Mouse (Mus musculus) small intestine, adult 2 months (tissue): Measurements from ENCODE around the gene Myoz2. TPM values are rescaled to one million over a fixed set of nuclear protein-coding genes. Genes with fewer than 3 reads are reported as not detected.

Experiments
- H3K27ac ChIP-seq: fragments of 200-500 bp; 2 replicates; pipeline ENCODE4 v1.5.1; 2012; ENCODE audit warnings: low read depth, low read length, control low read depth, inconsistent platforms; ENCODE audit not compliant: insufficient read depth
- H3K27me3 ChIP-seq: fragments of 200-500 bp; 2 replicates; pipeline ENCODE4 v1.6.1; 2012; ENCODE audit warnings: mild to moderate bottlenecking, moderate library complexity, low read length, inconsistent platforms; ENCODE audit not compliant: control insufficient read depth, insufficient read depth
- H3K36me3 ChIP-seq: fragments of 200-500 bp; 2 replicates; pipeline ENCODE4 v1.6.1; 2012; ENCODE audit warnings: mild to moderate bottlenecking, low read length, control low read depth, inconsistent platforms; ENCODE audit not compliant: control insufficient read depth, insufficient read depth
- H3K4me1 ChIP-seq: fragments of 200-500 bp; 2 replicates; pipeline ENCODE4 v1.6.1; 2012; ENCODE audit warnings: low read length, inconsistent platforms, mixed read lengths; ENCODE audit not compliant: control insufficient read depth, insufficient read depth, insufficient read length
- H3K4me3 ChIP-seq: fragments of 200-500 bp; 2 replicates; pipeline ENCODE4 v1.5.1; 2012; ENCODE audit warnings: low read depth, mild to moderate bottlenecking, control low read depth, inconsistent platforms, low read length, moderate library complexity
- CTCF ChIP-seq: fragments of 200-500 bp; IDR thresholded peaks from 2 replicates; pipeline ENCODE4 v1.5.1; 2012; ENCODE audit warnings: low read depth, mild to moderate bottlenecking, control low read depth, inconsistent platforms, low read length, moderate library complexity, mixed read lengths; ENCODE audit not compliant: insufficient replicate concordance, insufficient read length; ENCODE audit errors: extremely low read depth
- POLR2A ChIP-seq: fragments of 200-500 bp; IDR thresholded peaks from 2 replicates; pipeline ENCODE4 v1.6.1; 2012; ENCODE audit warnings: low read depth, mild to moderate bottlenecking, control low read depth, inconsistent platforms, low read length, moderate library complexity
- WGBS: fragments of 180-500 bp; shearing (Covaris S2); methylation state at CpG from one replicate; pipeline ENCODE4 v1.1.7; 2018; 5-methylcytosine and 5-hydroxymethylcytosine counted together
- polyA plus RNA-seq: library from polyadenylated mRNA; depleted of rRNA; stranded (reverse); fragments of >200 nt; gene quantifications from 2 replicates; pipeline ENCODE4 v1.2.3, GENCODE M21; 2012

Gene Myoz2
- polyA plus RNA-seq, 1 experiment: not detected

DNA sequence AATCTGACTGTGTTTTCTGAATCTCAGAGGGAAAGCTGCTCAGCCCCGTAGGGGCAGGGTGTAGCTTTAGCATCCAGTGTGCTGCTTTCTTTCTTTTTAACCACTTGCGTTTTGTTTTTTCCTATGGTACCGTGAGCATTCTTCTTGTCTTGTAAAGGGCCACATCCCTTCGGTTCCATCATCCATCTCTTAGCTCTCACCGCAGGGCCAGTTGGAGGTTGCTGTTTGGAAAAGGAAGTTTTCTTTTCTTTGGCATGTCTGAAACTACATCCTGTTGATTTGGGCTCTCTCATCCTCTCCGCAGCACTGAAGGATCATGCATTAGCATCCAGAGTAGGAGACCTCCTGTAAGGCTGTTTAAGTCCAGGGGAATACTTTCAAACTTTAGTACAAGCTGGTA lies 25.4 kb downstream of the Myoz2 start:
- TF ChIP-seq CTCF (no peak), POLR2A (no peak)
- no peaks in the 10 kb centered on the region for H3K4me1 ChIP-seq
- H3K36me3 ChIP-seq: no peaks in the 10 kb centered on the region
- H3K27ac ChIP-seq: no peak overlapping the region
- no peak overlapping the region for H3K4me3 ChIP-seq
- 69% methylated on average over 6 of the region's 6 CpGs for WGBS
- H3K27me3 ChIP-seq: no peaks in the 10 kb centered on the region

- no peak for TF ChIP-seq POLR2A
- no peak for TF ChIP-seq CTCF
- Histone ChIP-seq H3K36me3 (no peaks in the 10 kb centered on the region), H3K4me1 (peaks cover 3% of the 10 kb centered on the region; the same call in 1 of the 2 replicates), H3K27ac (no peak overlapping the region), H3K4me3 (no peak overlapping the region), H3K27me3 (no peaks in the 10 kb centered on the region)
- WGBS: 80% methylated on average over 10 of the region's 10 CpGs
These were observed 27.4 kb downstream of the Myoz2 start for GRCm38 (mm10) chr3:123007386-123007785.

DNA sequence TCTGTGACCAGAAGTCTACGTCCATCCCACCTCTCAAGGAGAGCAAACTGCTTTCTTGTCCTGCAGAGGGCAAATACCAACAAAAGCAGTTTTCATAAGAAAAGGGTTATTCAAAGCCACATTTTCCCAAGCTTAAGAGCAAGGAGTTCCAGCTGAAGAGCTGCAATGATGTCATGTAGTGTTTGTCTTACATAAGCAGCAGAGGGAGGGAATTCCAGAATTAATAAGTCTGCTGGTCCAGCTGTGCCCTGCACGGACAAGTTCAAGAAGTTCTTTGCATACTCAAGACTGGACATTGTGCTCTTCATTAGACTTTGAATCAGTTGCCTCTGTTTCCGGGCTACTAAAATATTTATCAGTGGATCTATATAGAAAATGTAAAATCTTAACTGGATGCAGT lies 33.8 kb downstream of the Myoz2 start:
- H3K4me1 ChIP-seq: peaks cover 3% of the 10 kb centered on the region; the same call in 1 of the 2 replicates
- TF ChIP-seq POLR2A (no peak), CTCF (no peak)
- H3K27ac ChIP-seq: no peak overlapping the region
- no peaks in the 10 kb centered on the region for H3K27me3 ChIP-seq
- WGBS: 66% methylated on average over 3 of the region's 3 CpGs
- H3K36me3 ChIP-seq: no peaks in the 10 kb centered on the region
- no peak overlapping the region for H3K4me3 ChIP-seq

DNA sequence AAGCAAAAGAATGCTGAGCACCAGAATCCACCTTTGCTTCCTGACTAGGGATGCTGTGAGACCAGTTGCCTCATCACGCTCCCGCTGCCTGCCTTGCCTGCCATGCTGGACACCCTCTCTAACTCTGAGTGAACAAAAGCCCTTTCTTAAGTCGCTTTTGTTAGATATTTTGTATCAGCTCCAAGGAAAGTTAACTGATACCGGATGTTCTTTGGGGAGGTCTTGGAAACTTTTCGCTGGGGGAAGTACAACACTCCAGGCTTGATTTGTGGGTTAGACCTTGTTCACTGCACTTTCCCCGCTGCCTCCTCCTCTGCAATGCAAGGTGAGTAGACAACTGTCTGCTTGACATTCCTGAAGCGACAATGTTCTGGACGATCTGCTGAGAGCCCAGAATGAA lies 36.3 kb downstream of the Myoz2 start:
- H3K36me3 ChIP-seq: no peaks in the 10 kb centered on the region
- no peak overlapping the region for H3K27ac ChIP-seq
- WGBS: 88% methylated on average over 8 of the region's 8 CpGs
- H3K4me1 ChIP-seq: peaks cover 3% of the 10 kb centered on the region; the same call in 1 of the 2 replicates
- H3K27me3 ChIP-seq: no peaks in the 10 kb centered on the region
- no peak overlapping the region for H3K4me3 ChIP-seq
- TF ChIP-seq POLR2A (no peak), CTCF (no peak)

GRCm38 (mm10) chr3:122996968-122997367 lies 37.8 kb downstream of the Myoz2 start:
- Histone ChIP-seq H3K27ac (no peak overlapping the region), H3K4me1 (no peaks in the 10 kb centered on the region; the same call in 1 of the 2 replicates), H3K4me3 (no peak overlapping the region), H3K27me3 (no peaks in the 10 kb centered on the region), H3K36me3 (no peaks in the 10 kb centered on the region)
- TF ChIP-seq CTCF (no peak), POLR2A (no peak)
- WGBS: 71% methylated on average over 1 of the region's 1 CpGs

- Histone ChIP-seq H3K27me3 (no peaks in the 10 kb centered on the region), H3K4me3 (no peak overlapping the region), H3K27ac (no peak overlapping the region), H3K36me3 (no peaks in the 10 kb centered on the region), H3K4me1 (no peaks in the 10 kb centered on the region; the same call in none of the 2 replicates)
- WGBS: 78% methylated on average over 11 of the region's 11 CpGs
- TF ChIP-seq POLR2A (no peak), CTCF (no peak)
These were observed 47.9 kb downstream of the Myoz2 start for GRCm38 (mm10) chr3:122986906-122987305.

DNA sequence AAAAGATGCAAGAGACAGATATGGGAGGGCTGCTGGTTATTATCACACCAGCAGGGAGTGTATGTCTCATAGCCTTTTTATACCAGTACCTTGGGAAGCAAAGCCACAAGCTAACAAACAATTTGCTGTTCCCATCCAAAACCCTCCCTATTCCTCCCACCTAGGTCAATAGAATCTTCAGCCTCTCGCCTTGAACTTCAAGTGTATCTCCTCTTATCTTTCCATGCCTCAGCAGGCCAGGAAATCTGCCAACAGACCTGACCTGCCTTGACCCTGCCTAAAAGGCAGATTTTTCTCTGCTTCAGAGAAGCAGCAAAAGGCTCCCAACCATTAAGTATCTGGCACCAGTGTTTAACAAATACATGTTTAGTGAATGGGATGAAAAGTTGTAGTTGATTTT lies 48.4 kb downstream of the Myoz2 start:
- no peak for TF ChIP-seq CTCF
- TF ChIP-seq POLR2A: no peak
- Histone ChIP-seq H3K27ac (no peak overlapping the region), H3K4me3 (no peak overlapping the region), H3K27me3 (no peaks in the 10 kb centered on the region), H3K4me1 (no peaks in the 10 kb centered on the region; the same call in 1 of the 2 replicates), H3K36me3 (no peaks in the 10 kb centered on the region)
- 12% methylated on average over 1 of the region's 1 CpGs for WGBS
